Mouse (Mus musculus) C2C12 (cell line): ENCODE measurements around the gene Trpm8. TPM values are rescaled to one million over a fixed set of nuclear protein-coding genes. Genes with fewer than 3 reads are reported as not detected.

Experiments
- H3K27me3 ChIP-seq: one replicate; pipeline ENCODE4 v1.6.1; 2011; ENCODE audit not compliant: control insufficient read depth, insufficient read depth, insufficient read length
- H3K36me3 ChIP-seq: one replicate; pipeline ENCODE4 v1.6.1; 2011; ENCODE audit not compliant: control insufficient read depth, insufficient read depth
- H3K4me3 ChIP-seq: one replicate; pipeline ENCODE4 v1.5.1; 2011; ENCODE audit warnings: mild to moderate bottlenecking, control low read depth; ENCODE audit not compliant: poor library complexity, insufficient read depth, severe bottlenecking
- H3K79me2 ChIP-seq: one replicate; pipeline ENCODE4 v1.6.1; 2011; ENCODE audit not compliant: control insufficient read depth, insufficient read depth
- H3K79me3 ChIP-seq: one replicate; pipeline ENCODE4 v1.6.1; 2011; ENCODE audit warnings: low read depth, control low read depth
- H3ac ChIP-seq: one replicate; pipeline ENCODE3; 2011; ENCODE audit warnings: low read depth; ENCODE audit not compliant: control insufficient read depth, insufficient read length
- CEBPB ChIP-seq: IDR thresholded peaks from one replicate; pipeline ENCODE4 v1.6.1; 2011; ENCODE audit warnings: low read depth, mild to moderate bottlenecking, control low read depth, moderate library complexity
- CTCF ChIP-seq: IDR thresholded peaks from one replicate; pipeline ENCODE4 v1.5.1; 2011; ENCODE audit not compliant: control insufficient read depth, insufficient read depth, insufficient read length
- FOSL1 ChIP-seq: IDR thresholded peaks from one replicate; pipeline ENCODE4 v1.8.0; 2011; ENCODE audit warnings: mild to moderate bottlenecking, low read length; ENCODE audit not compliant: poor library complexity, insufficient read depth, severe bottlenecking
- MAX ChIP-seq: IDR thresholded peaks from one replicate; pipeline ENCODE4 v1.6.1; 2011; ENCODE audit warnings: mild to moderate bottlenecking, control low read depth
- MYOD1 ChIP-seq: IDR thresholded peaks from one replicate; pipeline ENCODE4 v1.6.1; 2011; ENCODE audit warnings: low read depth; ENCODE audit not compliant: control insufficient read depth, insufficient read length
- MYOG ChIP-seq: IDR thresholded peaks from one replicate; pipeline ENCODE4 v1.6.1; 2011; ENCODE audit not compliant: control insufficient read depth, insufficient read length; ENCODE audit errors: extremely low read depth
- USF1 ChIP-seq: IDR thresholded peaks from one replicate; pipeline ENCODE4 v1.6.1; 2011; ENCODE audit warnings: low read depth, mild to moderate bottlenecking, control low read depth, moderate library complexity
- polyA plus RNA-seq: library from polyadenylated mRNA; unstranded; fragments of >200 nt; fragmentation: generic; extraction: Trizol; gene quantifications from one replicate; pipeline ENCODE4 v1.2.1, GENCODE M21; 2012; ENCODE audit warnings: missing spikeins

Trpm8 gene
- polyA plus RNA-seq, 1 experiment, result 0.02 TPM

DNA sequence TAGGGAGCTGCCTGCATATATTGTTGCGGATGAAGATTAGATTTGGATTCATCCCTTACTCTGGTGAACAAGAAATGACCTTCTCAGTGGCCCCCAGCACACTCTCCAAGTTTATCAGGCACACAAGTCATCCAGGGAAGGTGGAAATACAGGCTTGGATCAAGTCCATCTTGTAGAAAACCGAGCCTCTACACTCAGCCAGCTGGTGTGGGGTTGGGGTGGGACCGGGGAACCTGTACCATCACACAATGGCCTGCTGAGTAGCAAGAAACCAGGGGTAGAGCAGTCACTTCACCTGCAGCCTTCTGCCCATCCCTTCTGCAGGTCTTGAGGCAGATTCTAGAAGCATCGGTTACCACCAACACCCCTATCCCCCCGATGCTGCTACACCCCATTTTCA lies 42.8 kb upstream of the Trpm8 start:
- Histone ChIP-seq H3K36me3 (no peaks in the 10 kb centered on the region), H3K27me3 (peaks cover 54% of the 10 kb centered on the region), H3K4me3 (no peak overlapping the region), H3K79me3 (no peaks in the 10 kb centered on the region), H3ac (no peak overlapping the region), H3K79me2 (no peaks in the 10 kb centered on the region)
- TF ChIP-seq MAX, result no peak
- no peak for TF ChIP-seq USF1
- no peak for TF ChIP-seq MYOD1
- no peak for TF ChIP-seq FOSL1
- no peak for TF ChIP-seq CEBPB
- no peak for TF ChIP-seq CTCF
- no peak for TF ChIP-seq MYOG

DNA sequence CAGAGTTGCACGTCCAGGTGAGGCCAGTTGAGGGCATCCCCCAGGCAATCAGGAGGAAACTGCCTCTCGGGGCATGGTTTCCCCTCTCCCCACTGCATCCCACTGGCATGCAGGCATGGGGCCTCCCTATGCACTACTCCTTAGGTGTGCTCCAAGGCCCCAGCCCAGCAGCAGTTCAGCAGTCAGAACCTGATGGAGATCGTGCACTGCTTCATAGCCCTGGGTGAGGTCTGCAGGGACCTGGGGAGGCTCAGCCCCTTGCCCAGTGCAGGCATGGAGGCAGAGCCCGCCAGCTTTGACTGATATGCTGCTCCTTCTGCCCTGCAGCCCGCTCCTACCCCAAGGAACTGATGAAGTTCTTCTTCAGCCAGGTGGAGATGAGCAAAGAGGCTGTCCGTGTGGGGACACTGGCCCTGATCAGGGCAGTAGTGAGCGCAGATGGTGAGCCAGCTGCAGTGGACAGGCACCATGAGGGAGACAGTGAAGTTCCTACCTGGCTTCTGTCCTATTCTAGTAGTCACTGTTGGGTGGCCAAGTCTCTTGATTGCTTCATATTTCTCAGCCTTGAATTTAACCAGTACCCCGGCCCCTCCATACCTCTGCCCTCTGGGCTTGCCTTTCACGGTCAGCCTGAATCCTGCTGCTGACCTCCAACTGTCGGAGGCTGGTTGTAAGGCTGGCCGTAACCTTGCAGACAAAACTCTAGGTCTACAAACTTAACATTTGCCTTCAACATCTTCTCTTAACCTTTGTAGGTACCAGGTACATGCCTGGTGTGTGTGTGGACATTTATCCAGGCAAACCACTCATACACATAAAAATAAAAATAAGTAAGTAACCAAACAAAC lies 42.2 kb upstream of the Trpm8 start:
- TF ChIP-seq MYOD1 (no peak), USF1 (no peak), FOSL1 (no peak), MYOG (no peak), CEBPB (no peak), CTCF (no peak), MAX (no peak)
- H3K27me3 ChIP-seq, result peaks cover 49% of the 10 kb centered on the region
- H3K79me3 ChIP-seq, result no peaks in the 10 kb centered on the region
- H3ac ChIP-seq, result no peak overlapping the region
- H3K36me3 ChIP-seq, result no peaks in the 10 kb centered on the region
- no peak overlapping the region for H3K4me3 ChIP-seq
- no peaks in the 10 kb centered on the region for H3K79me2 ChIP-seq

GRCm38 (mm10) chr1:88235894-88236415 lies 41.5 kb upstream of the Trpm8 start:
- TF ChIP-seq MYOG (no peak), USF1 (no peak), FOSL1 (no peak), CTCF (no peak), CEBPB (no peak), MAX (no peak), MYOD1 (no peak)
- Histone ChIP-seq H3K79me2 (no peaks in the 10 kb centered on the region), H3K79me3 (no peaks in the 10 kb centered on the region), H3K4me3 (no peak overlapping the region), H3K27me3 (peaks cover 45% of the 10 kb centered on the region), H3K36me3 (no peaks in the 10 kb centered on the region), H3ac (no peak overlapping the region)

GRCm38 (mm10) chr1:88237311-88237710 lies 40.1 kb upstream of the Trpm8 start:
- Histone ChIP-seq H3K27me3 (peaks cover 39% of the 10 kb centered on the region), H3K36me3 (no peaks in the 10 kb centered on the region), H3ac (no peak overlapping the region), H3K79me3 (no peaks in the 10 kb centered on the region), H3K4me3 (no peak overlapping the region), H3K79me2 (no peaks in the 10 kb centered on the region)
- TF ChIP-seq MAX (no peak), FOSL1 (no peak), CTCF (no peak)

DNA sequence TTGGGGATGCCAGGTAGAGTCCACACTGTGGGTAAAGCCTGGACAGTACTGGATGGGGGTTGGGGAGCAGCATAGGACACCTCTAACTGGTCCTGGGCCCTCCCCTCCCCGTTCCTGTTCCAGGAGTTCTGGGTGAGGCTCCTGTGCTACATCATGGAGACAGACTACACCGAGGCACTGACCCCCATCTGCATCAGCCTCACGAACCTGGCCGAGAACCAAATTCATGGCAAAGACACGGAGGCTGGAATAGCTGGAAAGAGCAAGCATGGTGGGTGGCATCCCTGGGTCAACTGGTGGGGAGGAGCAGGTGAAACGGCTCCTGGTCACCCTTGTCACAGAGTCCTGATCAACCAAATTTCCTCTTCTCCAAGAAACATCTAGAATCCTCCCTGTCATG lies 38.7 kb upstream of the Trpm8 start:
- no peak for TF ChIP-seq FOSL1
- Histone ChIP-seq H3K36me3 (no peaks in the 10 kb centered on the region), H3K27me3 (peaks cover 43% of the 10 kb centered on the region)

GRCm38 (mm10) chr1:88240072-88240471 lies 37.4 kb upstream of the Trpm8 start:
- TF ChIP-seq MYOG (no peak), CTCF (no peak), USF1 (no peak), FOSL1 (no peak), MYOD1 (no peak), CEBPB (no peak), MAX (no peak)
- Histone ChIP-seq H3K36me3 (no peaks in the 10 kb centered on the region), H3K79me3 (no peaks in the 10 kb centered on the region), H3K79me2 (no peaks in the 10 kb centered on the region), H3ac (no peak overlapping the region), H3K27me3 (peaks cover 36% of the 10 kb centered on the region), H3K4me3 (no peak overlapping the region)

More for the DNA sequence above, 38.7 kb upstream of the Trpm8 start:
- Histone ChIP-seq H3K4me3 (no peak overlapping the region), H3K79me3 (no peaks in the 10 kb centered on the region), H3ac (no peak overlapping the region), H3K79me2 (no peaks in the 10 kb centered on the region)
